Mouse (Mus musculus): ENCODE measurements around the gene Cnot4. TPM values are rescaled to one million over a fixed set of nuclear protein-coding genes. Genes with fewer than 3 reads are reported as not detected.

Gene Cnot4
- total RNA-seq, 2 experiments from 2014 or later = 43.3 to 45.6 TPM

GRCm38 (mm10) chr6:35140351-35140750, 6.8 kb upstream of the Cnot4 start:
- no peak for TF ChIP-seq CTCF (IDR thresholded peaks at IDR 0.05)
- DNase-seq (ENCODE audit: extremely low spot score in 1 of 2, low spot score in 2 of 2) = no peak

GRCm38 (mm10) chr6:35134844-35135243, 1.3 kb upstream of the Cnot4 start:
- DNase-seq (ENCODE audit: extremely low spot score in 1 of 2, low spot score in 2 of 2) = no peak
- no peak overlapping the region for H3K27ac ChIP-seq
- TF ChIP-seq CTCF (IDR thresholded peaks at IDR 0.05) = no peak
- intact Hi-C loops (cut with DNase I) = loop anchor here (5.0 kb wide), 2 partner anchors 133 to 402 kb away; partner anchors contain the start of gene Mtpn
- H3K4me3 ChIP-seq = no peak overlapping the region

More at GRCm38 (mm10) chr6:35140351-35140750, 6.8 kb upstream of the Cnot4 start:
- Histone ChIP-seq H3K4me3 (no peak overlapping the region), H3K27ac (no peak overlapping the region)
- intact Hi-C loops (cut with DNase I) = no loop called here

DNA sequence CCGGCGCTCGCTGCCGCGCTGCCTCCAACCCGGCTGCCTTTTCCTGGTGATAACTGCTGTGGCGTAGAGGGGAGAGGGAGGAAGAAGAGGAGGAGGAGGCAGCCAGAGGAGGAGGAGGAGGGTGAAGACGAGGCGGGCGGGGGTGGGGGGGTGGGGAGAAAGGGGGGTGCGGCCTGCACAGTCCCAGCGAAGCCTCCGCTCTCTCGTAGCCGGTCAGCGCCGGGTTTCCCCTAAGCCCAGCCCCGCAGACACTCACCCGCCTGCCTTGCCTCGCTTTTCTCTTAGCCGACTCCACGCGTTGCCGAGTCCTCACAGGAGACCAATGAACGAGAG, 312 bp downstream of the Cnot4 start:
- no peak for DNase-seq (ENCODE audit: extremely low spot score in 1 of 2, low spot score in 2 of 2)
- intact Hi-C loops (cut with DNase I) = loop anchor here (1.0 to 5.0 kb wide), 3 partner anchors 44 to 404 kb away; partner anchors contain the start of genes Mtpn and Nup205
- no peak for TF ChIP-seq CTCF (IDR thresholded peaks at IDR 0.05)
- H3K27ac ChIP-seq = peak overlapping the region; percentile 91
- peak overlapping the region; percentile 82 for H3K4me3 ChIP-seq

- DNase-seq (ENCODE audit: extremely low spot score in 1 of 2, low spot score in 2 of 2) = peak; percentile 26 to 27
- Histone ChIP-seq H3K27ac (peak overlapping the region; percentile 91), H3K4me3 (peak overlapping the region; percentile 82)
- no peak for TF ChIP-seq CTCF (IDR thresholded peaks at IDR 0.05)
- intact Hi-C loops (cut with DNase I) = loop anchor here (1.0 to 5.0 kb wide), 3 partner anchors 44 to 404 kb away; partner anchors contain the start of genes Mtpn and Nup205
Measured at GRCm38 (mm10) chr6:35132806-35133205, 718 bp downstream of the Cnot4 start.

- no peak for TF ChIP-seq CTCF (IDR thresholded peaks at IDR 0.05)
- intact Hi-C loops (cut with DNase I) = no loop called here
Measured at GRCm38 (mm10) chr6:35122488-35122887, 11.0 kb downstream of the Cnot4 start.

DNA sequence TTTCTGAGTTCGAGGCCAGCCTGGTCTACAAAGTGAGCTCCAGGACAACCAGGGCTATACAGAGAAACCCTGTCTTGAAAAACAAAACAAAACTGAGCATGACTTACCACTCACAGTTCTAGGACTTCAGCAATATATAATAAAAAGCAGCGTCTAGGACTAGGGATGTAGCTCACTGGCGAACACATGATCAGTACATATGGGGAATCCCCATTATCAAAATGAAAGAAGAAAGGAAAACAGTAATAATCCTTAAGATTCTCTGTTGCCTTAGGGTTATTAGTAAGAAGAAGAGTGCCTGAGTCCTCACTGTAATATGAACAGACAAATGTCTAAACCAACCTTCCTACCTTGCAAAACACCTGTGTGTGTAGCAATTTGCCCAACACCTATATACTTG, 11.6 kb downstream of the Cnot4 start:
- DNase-seq (ENCODE audit: extremely low spot score in 1 of 2, low spot score in 2 of 2) = no peak

More at GRCm38 (mm10) chr6:35122488-35122887, 11.0 kb downstream of the Cnot4 start:
- Histone ChIP-seq H3K4me3 (no peak overlapping the region), H3K27ac (no peak overlapping the region)
- no peak for DNase-seq (ENCODE audit: extremely low spot score in 1 of 2, low spot score in 2 of 2)

DNA sequence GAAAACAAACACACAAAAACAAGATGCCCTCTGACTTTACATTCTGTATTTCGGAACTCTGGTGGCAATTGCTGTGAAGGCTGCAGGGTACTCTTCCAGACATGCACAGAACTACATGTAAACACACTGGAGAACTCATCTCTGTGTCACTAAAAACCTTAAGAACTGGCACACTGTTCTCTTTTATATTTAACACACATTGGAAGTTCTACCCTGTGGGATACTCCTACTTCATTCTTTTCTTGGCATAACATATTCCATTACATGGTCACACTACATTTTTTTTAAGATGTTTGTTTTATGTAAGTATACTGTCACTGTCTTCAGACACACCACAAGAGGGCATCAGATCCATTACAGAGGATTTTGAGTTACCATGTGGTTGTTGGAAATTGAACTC, 31.1 kb downstream of the Cnot4 start:
- DNase-seq (ENCODE audit: extremely low spot score in 1 of 2, low spot score in 2 of 2) = no peak
- H3K27ac ChIP-seq = no peak overlapping the region
- intact Hi-C loops (cut with DNase I) = no loop called here
- TF ChIP-seq CTCF (IDR thresholded peaks at IDR 0.05) = peak; percentile 50
- H3K4me3 ChIP-seq = no peak overlapping the region

More for the DNA sequence above, 11.6 kb downstream of the Cnot4 start:
- Histone ChIP-seq H3K27ac (no peak overlapping the region), H3K4me3 (no peak overlapping the region)
- no peak for TF ChIP-seq CTCF (IDR thresholded peaks at IDR 0.05)
- intact Hi-C loops (cut with DNase I) = no loop called here

DNA sequence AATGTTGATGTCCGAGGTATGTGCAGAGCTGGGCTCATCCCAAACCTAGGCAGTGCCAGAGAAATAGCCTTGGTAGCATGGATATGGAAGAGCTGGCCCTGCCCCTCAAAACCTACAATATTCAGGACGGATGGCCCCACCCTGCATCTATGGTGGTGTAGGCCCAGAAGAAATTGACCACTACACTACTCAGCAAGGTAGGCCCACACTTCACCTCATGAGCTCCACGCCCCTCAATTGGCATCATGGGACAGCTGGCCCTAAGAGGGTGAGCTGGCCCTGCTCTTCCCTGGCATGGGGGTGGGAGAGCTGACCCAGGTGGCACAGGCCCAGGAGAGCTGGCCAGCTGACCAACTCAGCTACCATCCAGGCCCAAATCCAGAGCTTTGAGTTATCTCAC, 48.6 kb downstream of the Cnot4 start:
- TF ChIP-seq CTCF (IDR thresholded peaks at IDR 0.05) = no peak
- Histone ChIP-seq H3K27ac (no peak overlapping the region), H3K4me3 (no peak overlapping the region)
- no peak for DNase-seq (ENCODE audit: extremely low spot score in 1 of 2, low spot score in 2 of 2)
- intact Hi-C loops (cut with DNase I) = no loop called here

DNA sequence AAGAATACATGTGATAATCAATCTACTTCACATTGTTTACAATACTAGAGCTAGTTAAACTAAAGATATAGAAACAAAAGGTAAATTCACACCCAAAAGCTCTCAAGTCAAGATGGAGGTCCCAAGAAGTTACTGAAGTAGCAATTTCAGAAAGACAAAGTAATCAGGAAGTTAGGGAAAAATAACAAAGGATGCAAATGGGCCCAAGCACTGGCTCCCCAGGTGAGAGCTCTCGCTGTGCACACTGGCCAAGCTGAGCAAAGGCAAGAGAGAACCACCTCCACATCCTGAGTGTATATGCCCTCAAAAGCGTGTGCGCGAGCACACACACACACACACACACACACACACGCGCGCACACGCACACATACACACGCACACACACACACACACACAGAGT, 58.4 kb downstream of the Cnot4 start:
- intact Hi-C loops (cut with DNase I) = no loop called here
- DNase-seq (ENCODE audit: extremely low spot score in 1 of 2, low spot score in 2 of 2) = no peak
- TF ChIP-seq CTCF (IDR thresholded peaks at IDR 0.05) = no peak
- Histone ChIP-seq H3K4me3 (no peak overlapping the region), H3K27ac (no peak overlapping the region)

DNA sequence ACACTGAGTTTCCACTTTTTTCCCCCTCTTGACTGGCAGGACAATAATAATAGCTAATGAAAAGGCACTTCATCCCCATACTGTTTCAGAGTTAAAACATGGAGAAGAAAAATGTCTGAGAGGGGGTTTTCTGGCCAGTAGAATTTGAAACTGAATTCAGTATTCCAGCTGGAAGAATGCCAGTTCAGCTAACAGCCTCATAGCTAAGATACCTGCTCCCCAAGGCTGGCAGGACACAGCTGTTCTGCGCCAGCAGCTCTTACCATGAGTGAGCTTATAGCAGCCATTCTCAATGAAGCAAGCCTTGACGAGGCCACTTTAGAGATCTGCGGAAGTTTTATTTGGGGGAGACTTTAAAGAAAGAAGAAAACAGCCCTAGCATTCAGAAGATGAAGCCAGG, 62.3 kb downstream of the Cnot4 start:
- no peak for TF ChIP-seq CTCF (IDR thresholded peaks at IDR 0.05)
- Histone ChIP-seq H3K4me3 (no peak overlapping the region), H3K27ac (no peak overlapping the region)
- intact Hi-C loops (cut with DNase I) = no loop called here
- no peak for DNase-seq (ENCODE audit: extremely low spot score in 1 of 2, low spot score in 2 of 2)

DNA sequence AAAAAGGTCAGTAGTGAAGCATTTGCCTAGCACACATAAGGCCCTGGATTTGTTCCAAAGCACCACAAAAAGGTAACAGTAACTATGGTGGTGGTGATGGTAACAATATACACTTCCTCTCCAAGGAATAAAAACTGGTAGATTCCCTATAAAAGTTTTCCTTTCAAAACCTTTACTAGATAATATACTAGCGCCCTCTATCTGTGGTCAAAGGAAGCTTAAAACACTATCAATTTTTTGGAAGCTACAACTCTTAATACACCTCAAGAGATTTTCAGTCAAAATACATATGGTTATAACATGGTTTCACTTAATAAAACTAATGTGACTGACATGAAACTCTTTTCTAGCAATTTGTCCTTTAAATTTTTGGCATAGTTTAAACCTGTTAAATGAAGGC, 71.1 kb downstream of the Cnot4 start:
- intact Hi-C loops (cut with DNase I) = loop anchor here (2.0 kb wide), 1 partner anchor 64 kb away; no protein-coding TSS in a partner anchor
- no peak overlapping the region for H3K27ac ChIP-seq
- no peak overlapping the region for H3K4me3 ChIP-seq
- DNase-seq (ENCODE audit: extremely low spot score in 1 of 2, low spot score in 2 of 2) = no peak
- peak; percentile 63 for TF ChIP-seq CTCF (IDR thresholded peaks at IDR 0.05)

- H3K27ac ChIP-seq = no peak overlapping the region
- intact Hi-C loops (cut with DNase I) = no loop called here
- DNase-seq (ENCODE audit: extremely low spot score in 1 of 2, low spot score in 2 of 2) = no peak
- H3K4me3 ChIP-seq = no peak overlapping the region
- TF ChIP-seq CTCF (IDR thresholded peaks at IDR 0.05) = no peak
Measured at GRCm38 (mm10) chr6:35043127-35043526, 90.4 kb downstream of the Cnot4 start.

DNA sequence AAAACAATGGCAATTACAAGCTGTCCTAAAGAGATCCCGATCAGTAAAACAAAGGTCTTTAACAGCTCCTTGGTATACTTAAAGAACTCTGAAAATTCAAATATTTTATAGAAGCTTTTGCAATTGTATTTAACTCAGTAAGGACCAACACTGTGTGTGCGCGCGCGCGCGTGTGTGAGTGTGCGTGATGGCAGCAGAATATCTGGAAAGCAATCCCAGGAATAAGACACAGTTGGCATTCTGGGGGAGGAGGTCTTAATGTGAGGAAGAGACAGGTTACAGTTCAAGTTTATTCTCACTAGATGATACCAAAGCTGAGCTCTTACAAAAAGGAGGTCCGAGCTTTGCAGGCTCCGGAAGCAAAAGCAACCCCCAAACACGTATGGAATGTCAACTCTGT, 100.2 kb downstream of the Cnot4 start:
- no peak for DNase-seq (ENCODE audit: extremely low spot score in 1 of 2, low spot score in 2 of 2)
- intact Hi-C loops (cut with DNase I) = no loop called here
- no peak overlapping the region for H3K4me3 ChIP-seq
- TF ChIP-seq CTCF (IDR thresholded peaks at IDR 0.05) = no peak
- H3K27ac ChIP-seq = no peak overlapping the region
